Mouse (Mus musculus): ENCODE results near the gene Tyw1. TPM values are rescaled to one million over a fixed set of nuclear protein-coding genes. Genes with fewer than 3 reads are reported as not detected.

Gene Tyw1
- polyA plus RNA-seq, 1 experiment = 23.6 TPM

DNA sequence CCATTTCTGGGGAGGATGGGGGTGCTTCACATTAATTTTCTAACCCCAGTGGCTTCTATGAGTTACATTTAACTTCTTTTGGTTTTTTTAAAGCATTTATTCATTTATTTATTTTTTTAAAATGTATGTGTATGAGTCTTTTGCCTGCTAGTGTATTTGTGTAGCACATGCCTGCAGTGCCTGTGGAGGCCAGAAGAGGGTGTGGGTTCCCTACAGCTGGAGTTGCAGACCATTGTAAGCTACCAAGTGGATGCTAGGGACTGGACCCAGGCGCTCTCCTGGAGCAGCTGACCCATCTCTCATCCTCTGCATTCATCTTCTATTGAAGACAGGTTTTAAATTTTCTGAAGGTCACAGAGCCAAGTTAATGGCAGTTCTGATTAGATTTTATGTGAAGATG, 16.9 kb downstream of the Tyw1 start:
- H3K36me3 ChIP-seq (ENCODE audit: control insufficient read depth, insufficient read depth) = peaks cover 9% of the 10 kb centered on the region
- H3ac ChIP-seq (ENCODE audit: control insufficient read depth, insufficient read length) = no peak overlapping the region
- no peaks in the 10 kb centered on the region for H3K79me2 ChIP-seq (ENCODE audit: control insufficient read depth, insufficient read depth)

DNA sequence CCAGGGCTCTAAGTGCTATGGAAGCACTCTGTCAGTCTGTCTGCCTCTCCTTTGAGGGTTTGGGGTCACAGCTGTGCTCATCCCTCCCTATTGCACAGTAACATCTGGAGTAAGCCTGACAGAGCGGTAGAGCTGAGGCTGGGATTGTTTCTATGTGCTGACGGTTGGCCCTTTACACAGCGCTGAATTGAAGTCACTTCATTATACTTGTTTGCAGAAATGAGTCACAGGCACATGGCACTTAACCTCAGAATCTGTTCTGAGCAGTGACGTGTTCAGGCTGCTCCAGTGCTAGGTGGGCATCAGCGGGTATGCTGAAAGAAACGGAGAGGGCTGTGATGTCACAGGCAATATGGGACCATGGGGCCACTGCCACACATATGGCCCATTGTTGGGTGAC, 17.6 kb downstream of the Tyw1 start:
- H3K4me3 ChIP-seq = no peak overlapping the region
- no peak for TF ChIP-seq SRF (IDR thresholded peaks at IDR 0.05; ENCODE audit: control insufficient read depth, insufficient read length, low read depth)
- TF ChIP-seq MAX (IDR thresholded peaks at IDR 0.05; ENCODE audit: low read depth) = no peak
- no peak overlapping the region for H3ac ChIP-seq (ENCODE audit: control insufficient read depth, insufficient read length)
- no peak overlapping the region for H3K4me2 ChIP-seq (ENCODE audit: low read depth)
- no peaks in the 10 kb centered on the region for H3K27me3 ChIP-seq (ENCODE audit: control insufficient read depth, insufficient read depth, insufficient read length)
- no peaks in the 10 kb centered on the region for H3K79me2 ChIP-seq (ENCODE audit: control insufficient read depth, insufficient read depth)
- peaks cover 14% of the 10 kb centered on the region for H3K36me3 ChIP-seq (ENCODE audit: control insufficient read depth, insufficient read depth)

More for the DNA sequence above, 16.9 kb downstream of the Tyw1 start:
- H3K4me3 ChIP-seq = no peak overlapping the region
- no peaks in the 10 kb centered on the region for H3K27me3 ChIP-seq (ENCODE audit: control insufficient read depth, insufficient read depth, insufficient read length)
- H3K4me2 ChIP-seq (ENCODE audit: low read depth) = no peak overlapping the region
- no peak for TF ChIP-seq MYOD1 (IDR thresholded peaks at IDR 0.05; ENCODE audit: control insufficient read depth in 1 of 3, insufficient read length in 2 of 3, low read depth in 2 of 3)
- TF ChIP-seq MAX (IDR thresholded peaks at IDR 0.05; ENCODE audit: low read depth) = no peak
- TF ChIP-seq POLR2AphosphoS2 (IDR thresholded peaks at IDR 0.05; ENCODE audit: insufficient read length, low read depth) = no peak
- TF ChIP-seq CEBPB (IDR thresholded peaks at IDR 0.05; ENCODE audit: insufficient read depth, poor library complexity, severe bottlenecking) = no peak
- TF ChIP-seq SRF (IDR thresholded peaks at IDR 0.05; ENCODE audit: control insufficient read depth, insufficient read length, low read depth) = no peak
- TF ChIP-seq MYOG (IDR thresholded peaks at IDR 0.05; ENCODE audit: control insufficient read depth in 1 of 3, insufficient read depth in 1 of 3, insufficient read length in 2 of 3, low read depth in 2 of 3) = no peak

GRCm38 (mm10) chr5:130275509-130275908, 20.1 kb downstream of the Tyw1 start:
- Histone ChIP-seq H3K4me2 (ENCODE audit: low read depth) (no peak overlapping the region), H3K4me3 (no peak overlapping the region), H3K79me2 (ENCODE audit: control insufficient read depth, insufficient read depth) (no peaks in the 10 kb centered on the region), H3ac (ENCODE audit: control insufficient read depth, insufficient read length) (no peak overlapping the region), H3K36me3 (ENCODE audit: control insufficient read depth, insufficient read depth) (peaks cover 11% of the 10 kb centered on the region), H3K27me3 (ENCODE audit: control insufficient read depth, insufficient read depth, insufficient read length) (no peaks in the 10 kb centered on the region)
- TF ChIP-seq USF1 (IDR thresholded peaks at IDR 0.05; ENCODE audit: low read depth) = no peak
- no peak for TF ChIP-seq REST (IDR thresholded peaks at IDR 0.05; ENCODE audit: insufficient read depth, insufficient read length)
- no peak for TF ChIP-seq POLR2A (IDR thresholded peaks at IDR 0.05; ENCODE audit: insufficient read length, low read depth)
- no peak for TF ChIP-seq MAX (IDR thresholded peaks at IDR 0.05; ENCODE audit: low read depth)
- no peak for TF ChIP-seq TCF3 (IDR thresholded peaks at IDR 0.05; ENCODE audit: insufficient read length, low read depth)
- no peak for TF ChIP-seq MYOD1 (IDR thresholded peaks at IDR 0.05; ENCODE audit: control insufficient read depth in 1 of 3, insufficient read length in 2 of 3, low read depth in 2 of 3)
- TF ChIP-seq CEBPB (IDR thresholded peaks at IDR 0.05; ENCODE audit: insufficient read depth, poor library complexity, severe bottlenecking) = no peak
- TF ChIP-seq MYOG (IDR thresholded peaks at IDR 0.05; ENCODE audit: control insufficient read depth in 1 of 3, insufficient read depth in 1 of 3, insufficient read length in 2 of 3, low read depth in 2 of 3) = no peak
- no peak for TF ChIP-seq POLR2AphosphoS2 (IDR thresholded peaks at IDR 0.05; ENCODE audit: insufficient read length, low read depth)
- no peak for TF ChIP-seq SRF (IDR thresholded peaks at IDR 0.05; ENCODE audit: control insufficient read depth, insufficient read length, low read depth)
- no peak for TF ChIP-seq TCF12 (IDR thresholded peaks at IDR 0.05; ENCODE audit: insufficient read depth, poor library complexity, severe bottlenecking)

DNA sequence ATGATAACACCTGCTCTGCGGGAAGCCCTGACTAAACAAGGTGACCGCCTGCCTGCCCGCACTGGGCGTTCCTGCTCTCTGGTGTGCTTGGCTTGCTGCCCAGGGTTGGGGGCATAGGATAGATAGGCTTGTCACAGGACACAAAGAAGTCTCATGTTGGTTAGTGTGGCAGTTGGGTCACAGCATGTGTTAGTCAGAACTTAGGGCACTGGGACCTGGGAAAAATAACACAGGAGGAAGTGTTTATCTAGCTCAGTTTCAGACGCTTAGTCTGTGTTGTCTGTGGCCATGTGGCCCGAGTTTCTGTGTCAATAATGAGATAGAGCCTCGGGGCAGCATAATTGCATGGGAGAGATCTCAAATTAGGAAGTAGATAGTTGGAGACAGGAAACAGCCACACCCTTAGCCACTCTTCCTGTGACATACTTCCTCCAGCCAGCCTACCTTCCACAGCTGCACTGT, 22.6 kb downstream of the Tyw1 start:
- Histone ChIP-seq H3K79me2 (ENCODE audit: control insufficient read depth, insufficient read depth) (no peaks in the 10 kb centered on the region), H3K36me3 (ENCODE audit: control insufficient read depth, insufficient read depth) (peaks cover 16% of the 10 kb centered on the region), H3K4me3 (no peak overlapping the region), H3ac (ENCODE audit: control insufficient read depth, insufficient read length) (no peak overlapping the region), H3K27me3 (ENCODE audit: control insufficient read depth, insufficient read depth, insufficient read length) (no peaks in the 10 kb centered on the region), H3K4me2 (ENCODE audit: low read depth) (no peak overlapping the region)
- TF ChIP-seq E2F4 (IDR thresholded peaks at IDR 0.05; ENCODE audit: insufficient read depth) = no peak
- no peak for TF ChIP-seq MAX (IDR thresholded peaks at IDR 0.05; ENCODE audit: low read depth)
- TF ChIP-seq TCF3 (IDR thresholded peaks at IDR 0.05; ENCODE audit: insufficient read length, low read depth) = no peak
- no peak for TF ChIP-seq MYOG (IDR thresholded peaks at IDR 0.05; ENCODE audit: control insufficient read depth in 1 of 3, insufficient read depth in 1 of 3, insufficient read length in 2 of 3, low read depth in 2 of 3)
- TF ChIP-seq REST (IDR thresholded peaks at IDR 0.05; ENCODE audit: insufficient read depth, insufficient read length) = no peak
- no peak for TF ChIP-seq USF1 (IDR thresholded peaks at IDR 0.05; ENCODE audit: low read depth)
- TF ChIP-seq POLR2AphosphoS2 (IDR thresholded peaks at IDR 0.05; ENCODE audit: insufficient read length, low read depth) = no peak
- no peak for TF ChIP-seq MYOD1 (IDR thresholded peaks at IDR 0.05; ENCODE audit: control insufficient read depth in 1 of 3, insufficient read length in 2 of 3, low read depth in 2 of 3)

- TF ChIP-seq USF1 (IDR thresholded peaks at IDR 0.05; ENCODE audit: low read depth) = no peak
- TF ChIP-seq MYOD1 (IDR thresholded peaks at IDR 0.05; ENCODE audit: control insufficient read depth in 1 of 3, insufficient read length in 2 of 3, low read depth in 2 of 3) = no peak
- no peak for TF ChIP-seq POLR2A (IDR thresholded peaks at IDR 0.05; ENCODE audit: insufficient read length, low read depth)
- no peak for TF ChIP-seq POLR2AphosphoS2 (IDR thresholded peaks at IDR 0.05; ENCODE audit: insufficient read length, low read depth)
- no peak for TF ChIP-seq E2F4 (IDR thresholded peaks at IDR 0.05; ENCODE audit: insufficient read depth)
- TF ChIP-seq REST (IDR thresholded peaks at IDR 0.05; ENCODE audit: insufficient read depth, insufficient read length) = no peak
- TF ChIP-seq TCF3 (IDR thresholded peaks at IDR 0.05; ENCODE audit: insufficient read length, low read depth) = no peak
- no peak for TF ChIP-seq CEBPB (IDR thresholded peaks at IDR 0.05; ENCODE audit: insufficient read depth, poor library complexity, severe bottlenecking)
- no peak for TF ChIP-seq TCF12 (IDR thresholded peaks at IDR 0.05; ENCODE audit: insufficient read depth, poor library complexity, severe bottlenecking)
- no peak for TF ChIP-seq MYOG (IDR thresholded peaks at IDR 0.05; ENCODE audit: control insufficient read depth in 1 of 3, insufficient read depth in 1 of 3, insufficient read length in 2 of 3, low read depth in 2 of 3)
- TF ChIP-seq SRF (IDR thresholded peaks at IDR 0.05; ENCODE audit: control insufficient read depth, insufficient read length, low read depth) = no peak
- no peak overlapping the region for H3K4me2 ChIP-seq (ENCODE audit: low read depth)
- no peak overlapping the region for H3ac ChIP-seq (ENCODE audit: control insufficient read depth, insufficient read length)
- H3K4me3 ChIP-seq = no peak overlapping the region
- no peaks in the 10 kb centered on the region for H3K27me3 ChIP-seq (ENCODE audit: control insufficient read depth, insufficient read depth, insufficient read length)
- peaks cover 10% of the 10 kb centered on the region for H3K36me3 ChIP-seq (ENCODE audit: control insufficient read depth, insufficient read depth)
- no peaks in the 10 kb centered on the region for H3K79me2 ChIP-seq (ENCODE audit: control insufficient read depth, insufficient read depth)
These were observed 27.8 kb downstream of the Tyw1 start for GRCm38 (mm10) chr5:130283079-130283732.

Measured in myocyte (in vitro differentiated cells).